9 mouse cellular contexts compared by ENCODE assay signal in genomic region chr8:110969910-110970770, GRCm38 (mm10). TPM values are rescaled to one million over a fixed set of nuclear protein-coding genes. Genes with fewer than 3 reads are reported as not detected.
DNase-seq lines count a peak whose midpoint lies in the region; ATAC-seq lines count a peak whose summit lies in the region.
"Had no signal": no experiment of that assay in that cellular context is flagged by ENCODE, and none has a peak within 500 bp of the region (broad histone marks: within the 10 kb centered on the region; RNA-seq: fewer than 3 reads in every experiment).

No protein-coding gene starts in this region.

- peaks cover 31% of the 10 kb centered on the region for H3K36me3 ChIP-seq in forebrain, embryonic 15.5 days
- peaks cover 94% of the 10 kb centered on the region for H3K36me3 ChIP-seq in liver, embryonic 13.5 days

- intact Hi-C loops in heart, postnatal 10 days (cut with DNase I): loop anchor here (5.0 kb wide), 2 partner anchors 68 to 218 kb away; partner anchors contain the start of gene Fuk

- 0 out of 2 replicates have a peak overlapping the region, but pooled peaks have one; percentile 29 for H3K27ac ChIP-seq in forebrain, embryonic 15.5 days (replicated peaks)
- H3K27ac ChIP-seq in liver, embryonic 13.5 days: peak overlapping the region; percentile 56

- peak overlapping the region; percentile 60 for H3K9ac ChIP-seq in forebrain, embryonic 15.5 days (replicated peaks)
- peak overlapping the region; percentile 74 for H3K9ac ChIP-seq in liver, embryonic 13.5 days

- H3K4me2 ChIP-seq in forebrain, embryonic 15.5 days (replicated peaks): peak overlapping the region; percentile 72
- peak overlapping the region; percentile 83 for H3K4me2 ChIP-seq in liver, embryonic 13.5 days

- peak overlapping the region; percentile 58 for H3K4me3 ChIP-seq in forebrain, embryonic 15.5 days
- H3K4me3 ChIP-seq in liver, embryonic 13.5 days (replicated peaks): peak overlapping the region; percentile 61

- peak; percentile 99 for ATAC-seq in forebrain, embryonic 15.5 days (replicated peaks)
- ATAC-seq in liver, embryonic 13.5 days (ENCODE audit: low read depth): peak; percentile 93

- 5% methylated on average over 45 of the region's 45 CpGs for WGBS in forebrain, embryonic 15.5 days
- 3% methylated on average over 45 of the region's 45 CpGs for WGBS in liver, embryonic 13.5 days (ENCODE audit: insufficient replicate concordance)

- DNase-seq in CD8-positive naive resting alpha-beta T cell, adult 2 months (ENCODE audit: low read depth in 2 of 2, low spot score in 2 of 2): peak; percentile 73 to 76
- peak; percentile 71 for DNase-seq in cerebellum, adult 11-12 months
- DNase-seq in heart, postnatal 10 days: peak; percentile 90 to 91
- peak; percentile 91 to 93 for DNase-seq in kidney, postnatal 36 days
- peak; percentile 81 for DNase-seq in liver, embryonic 13.5 days
- peak; percentile 93 for DNase-seq in naive thymus-derived CD4-positive, alpha-beta T cell, adult 2 months (ENCODE audit: low read depth)
- peak; percentile 86 to 92 for DNase-seq in spleen, postnatal 4 days (ENCODE audit: low spot score in 2 of 2)

- peaks cover 20% of the 10 kb centered on the region for H3K4me1 ChIP-seq in forebrain, embryonic 15.5 days
- peaks cover 21% of the 10 kb centered on the region for H3K4me1 ChIP-seq in liver, embryonic 13.5 days (replicated peaks)

- no peaks in the 10 kb centered on the region for H3K27me3 ChIP-seq in forebrain, embryonic 15.5 days
- no peaks in the 10 kb centered on the region for H3K27me3 ChIP-seq in liver, embryonic 13.5 days

- no peaks in the 10 kb centered on the region for H3K9me3 ChIP-seq in forebrain, embryonic 15.5 days
- H3K9me3 ChIP-seq in liver, embryonic 13.5 days (replicated peaks): no peaks in the 10 kb centered on the region
- H3K9me3 ChIP-seq: G1E had no signal

RNA-seq across cellular contexts. Expression of gene Ddx19a, which starts 27.5 kb away (rescaled TPM):
- polyA plus RNA-seq in forebrain, embryonic 15.5 days (2015; fragmentation: Nextera tagmentation; extraction: Ambion mirVana): 13.0 and 13.5 TPM in 2 replicates
- total RNA-seq in heart, postnatal 10 days (2021): 10 to 100 TPM; 39.2 to 41.1 TPM
- 11.3 and 12.5 TPM in 2 replicates for polyA plus RNA-seq in liver, embryonic 13.5 days (2015; fragmentation: Nextera tagmentation; extraction: Ambion mirVana)

RNA-seq across cellular contexts. Expression of gene St3gal2, which starts 50.4 kb away (rescaled TPM):
- polyA plus RNA-seq in forebrain, embryonic 15.5 days (2015; fragmentation: Nextera tagmentation; extraction: Ambion mirVana): 24.5 and 25.8 TPM in 2 replicates
- 10 to 100 TPM; 34.4 to 45.3 TPM for total RNA-seq in heart, postnatal 10 days (2021)
- 21.0 and 25.2 TPM in 2 replicates for polyA plus RNA-seq in liver, embryonic 13.5 days (2015; fragmentation: Nextera tagmentation; extraction: Ambion mirVana)

Comparison
In these comparisons a context has a peak if more than half of its experiments do, and no peak if none do; other contexts are left out.
1. Peak in every context shown above with its lines: DNase-seq, ATAC-seq, H3K4me3 ChIP-seq and H3K27ac ChIP-seq.